Mouse (Mus musculus) thymus, adult 2 months (tissue): ENCODE data around the gene Inafm2.

Experiments
- CTCF ChIP-seq: fragments of 200-500 bp; IDR thresholded peaks from 2 replicates; pipeline ENCODE4 v1.5.1; 2012; ENCODE audit warnings: mild to moderate bottlenecking, control low read depth, low read length, moderate library complexity, borderline replicate concordance; ENCODE audit not compliant: control insufficient read depth, poor library complexity, insufficient read depth; ENCODE audit errors: extremely low read depth
- POLR2A ChIP-seq: fragments of 200-500 bp; IDR thresholded peaks from 2 replicates; pipeline ENCODE4 v1.6.1; 2012; ENCODE audit warnings: mild to moderate bottlenecking, low read length, control low read depth, moderate library complexity; ENCODE audit not compliant: control insufficient read depth, poor library complexity, insufficient read depth; ENCODE audit errors: extremely low read depth

DNA sequence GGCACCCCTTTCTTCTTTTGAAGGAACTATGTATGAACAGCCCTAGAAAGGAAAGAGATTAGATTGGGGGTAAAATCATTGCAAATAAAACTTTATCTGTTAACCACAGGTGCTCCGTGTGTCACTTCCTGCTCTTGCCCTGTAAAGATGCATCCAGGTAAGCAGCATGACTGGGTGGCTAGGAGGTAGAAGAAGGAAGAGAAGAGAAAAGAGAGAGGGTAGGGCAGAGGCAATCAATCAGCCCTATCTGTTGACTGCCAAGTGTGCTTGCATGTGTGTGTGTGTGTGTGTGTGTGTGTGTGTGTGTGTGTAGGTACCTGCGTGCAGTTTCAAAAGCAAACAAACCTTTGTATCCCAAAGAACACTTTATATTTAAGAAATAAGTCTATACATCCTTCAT, 29.0 kb downstream of the Inafm2 start:
- TF ChIP-seq CTCF: no peak
- TF ChIP-seq POLR2A: no peak
